Mouse (Mus musculus) megakaryocyte, embryonic 14.5 days (primary cell): Measurements from ENCODE around the gene Yipf6.

ENCODE experiments used
- FLI1 ChIP-seq: IDR thresholded peaks from 2 replicates; pipeline ENCODE4 v1.6.1; 2012; ENCODE audit warnings: low read length, inconsistent platforms, mixed read lengths
- GATA1 ChIP-seq: IDR thresholded peaks from 3 replicates; pipeline ENCODE4 v1.6.1; 2012; ENCODE audit warnings: mixed read lengths, low read length, inconsistent platforms, borderline replicate concordance

- TF ChIP-seq FLI1 (no peak), GATA1 (no peak)
These were observed at the start of gene Yipf6 for GRCm38 (mm10) chrX:98936101-98936500.
